ENCODE assay signal across 8 mouse cellular contexts in genomic region chr7:44383980-44384715, GRCm38 (mm10). TPM values are rescaled to one million over a fixed set of nuclear protein-coding genes. Genes with fewer than 3 reads are reported as not detected.
DNase-seq lines count a peak whose midpoint lies in the region; ATAC-seq lines count a peak whose summit lies in the region.

Syt3 (plus strand) TSS chr7:44384102.

- DNase-seq in 3T3-L1 (ENCODE audit: low read depth, low spot score) = peak; percentile 35
- peak; percentile 79 for DNase-seq in adrenal gland, adult 2 months
- DNase-seq in heart, adult 8-10 months (ENCODE audit: low spot score) = peak; percentile 50
- DNase-seq in kidney, adult 8-10 months = peak; percentile 71

- peak within 1 kb of the TSS; percentile 52 for H3K9ac ChIP-seq in embryonic facial prominence, embryonic 12.5 days
- peak within 1 kb of the TSS; percentile 50 for H3K9ac ChIP-seq in limb, embryonic 12.5 days (replicated peaks)
- peak within 1 kb of the TSS; percentile 80 for H3K9ac ChIP-seq in midbrain, embryonic 13.5 days (replicated peaks)
- peak within 1 kb of the TSS; percentile 38; the same call in 1 of the 2 replicates for H3K9ac ChIP-seq in stomach, embryonic 14.5 days (replicated peaks; ENCODE audit: low read depth, low read length)

- H3K36me3 ChIP-seq in embryonic facial prominence, embryonic 12.5 days = no peaks in the 10 kb centered on the region
- H3K36me3 ChIP-seq in limb, embryonic 12.5 days = no peaks in the 10 kb centered on the region
- H3K36me3 ChIP-seq in midbrain, embryonic 13.5 days = no peaks in the 10 kb centered on the region
- H3K36me3 ChIP-seq in stomach, embryonic 14.5 days (ENCODE audit: control insufficient read depth, insufficient read depth, low read length) = no peaks in the 10 kb centered on the region

- H3K4me1 ChIP-seq in embryonic facial prominence, embryonic 12.5 days = peaks cover 4% of the 10 kb centered on the region; the same call in 1 of the 2 replicates
- H3K4me1 ChIP-seq in limb, embryonic 12.5 days (replicated peaks) = no peaks in the 10 kb centered on the region; the same call in 1 of the 2 replicates
- H3K4me1 ChIP-seq in midbrain, embryonic 13.5 days (replicated peaks) = peaks cover 21% of the 10 kb centered on the region
- no peaks in the 10 kb centered on the region for H3K4me1 ChIP-seq in stomach, embryonic 14.5 days (ENCODE audit: control insufficient read depth, insufficient read depth, low read length)

- H3K27ac ChIP-seq in embryonic facial prominence, embryonic 12.5 days = no peak within 1 kb of the TSS
- H3K27ac ChIP-seq in limb, embryonic 12.5 days = no peak within 1 kb of the TSS
- peak within 1 kb of the TSS; percentile 59 for H3K27ac ChIP-seq in midbrain, embryonic 13.5 days
- no peak within 1 kb of the TSS for H3K27ac ChIP-seq in stomach, embryonic 14.5 days (ENCODE audit: low read length)

- 2% methylated on average over 30 of the region's 33 CpGs for WGBS in embryonic facial prominence, embryonic 12.5 days
- WGBS in limb, embryonic 12.5 days = 1% methylated on average over 25 of the region's 33 CpGs
- WGBS in midbrain, embryonic 13.5 days = 0% methylated on average over 33 of the region's 33 CpGs
- 0% methylated on average over 26 of the region's 33 CpGs for WGBS in stomach, embryonic 14.5 days

- ATAC-seq in embryonic facial prominence, embryonic 12.5 days (ENCODE audit: insufficient number of reproducible peaks, insufficient read depth, low FRiP score, low TSS enrichment) = peak; percentile 70
- peak; percentile 80 for ATAC-seq in limb, embryonic 12.5 days (ENCODE audit: insufficient number of reproducible peaks, insufficient read depth, low FRiP score, low TSS enrichment, low read depth)
- peak; percentile 88 for ATAC-seq in midbrain, embryonic 13.5 days
- ATAC-seq in stomach, embryonic 14.5 days (ENCODE audit: insufficient number of reproducible peaks, insufficient read depth, low FRiP score, low read depth) = peak; percentile 70

- peaks cover 27% of the 10 kb centered on the region for H3K27me3 ChIP-seq in embryonic facial prominence, embryonic 12.5 days
- peaks cover 55% of the 10 kb centered on the region for H3K27me3 ChIP-seq in limb, embryonic 12.5 days
- peaks cover 19% of the 10 kb centered on the region; the same call in 1 of the 2 replicates for H3K27me3 ChIP-seq in midbrain, embryonic 13.5 days
- no peaks in the 10 kb centered on the region for H3K27me3 ChIP-seq in stomach, embryonic 14.5 days (ENCODE audit: control insufficient read depth, insufficient read depth, low read length)

- H3K4me2 ChIP-seq in embryonic facial prominence, embryonic 12.5 days (replicated peaks) = peak within 1 kb of the TSS; percentile 91
- H3K4me2 ChIP-seq in limb, embryonic 12.5 days = peak within 1 kb of the TSS; percentile 93
- peak within 1 kb of the TSS; percentile 89 for H3K4me2 ChIP-seq in midbrain, embryonic 13.5 days (replicated peaks)
- H3K4me2 ChIP-seq in stomach, embryonic 14.5 days (replicated peaks; ENCODE audit: low read depth, low read length) = peak within 1 kb of the TSS; percentile 98

- H3K9me3 ChIP-seq in embryonic facial prominence, embryonic 12.5 days = no peaks in the 10 kb centered on the region
- H3K9me3 ChIP-seq in limb, embryonic 12.5 days = no peaks in the 10 kb centered on the region
- H3K9me3 ChIP-seq in midbrain, embryonic 13.5 days = no peaks in the 10 kb centered on the region
- H3K9me3 ChIP-seq in stomach, embryonic 14.5 days (ENCODE audit: control insufficient read depth, low read depth, low read length) = no peaks in the 10 kb centered on the region

- peak within 1 kb of the TSS; percentile 53 for H3K4me3 ChIP-seq in embryonic facial prominence, embryonic 12.5 days
- H3K4me3 ChIP-seq in limb, embryonic 12.5 days (replicated peaks) = peak within 1 kb of the TSS; percentile 54
- H3K4me3 ChIP-seq in midbrain, embryonic 13.5 days (replicated peaks) = peak within 1 kb of the TSS; percentile 55
- peak within 1 kb of the TSS; percentile 50 for H3K4me3 ChIP-seq in stomach, embryonic 14.5 days (ENCODE audit: low read depth, low read length)

RNA-seq across cellular contexts. Expression of gene Syt3, which starts in this region (rescaled TPM):
- 1 to 10 TPM; 4.8 to 6.2 TPM for total RNA-seq in adrenal gland, adult 2 months (2021)
- polyA plus RNA-seq in adrenal gland, adult 2 months (2012; rRNA removed) = 12.1 and 16.0 TPM in 2 replicates
- polyA plus RNA-seq in embryonic facial prominence, embryonic 12.5 days (2016; fragmentation: Nextera tagmentation; extraction: Ambion mirVana) = 2.9 and 3.3 TPM in 2 replicates
- 1 to 10 TPM; 2.4 to 3.7 (median 3.1) TPM for total RNA-seq in heart, adult 8-10 months (2022)
- 3.0 and 3.3 TPM in 2 replicates for polyA plus RNA-seq in limb, embryonic 12.5 days (2016; fragmentation: Nextera tagmentation; extraction: Ambion mirVana)
- polyA plus RNA-seq in midbrain, embryonic 13.5 days (2015; fragmentation: Nextera tagmentation; extraction: Ambion mirVana) = 16.9 and 17.6 TPM in 2 replicates
- polyA plus RNA-seq in stomach, embryonic 14.5 days (2014; fragmentation: Nextera tagmentation; extraction: Ambion mirVana) = 1.6 and 2.0 TPM in 2 replicates
